Mouse (Mus musculus) testis, adult 2 months (tissue): ENCODE data around the gene Tmem108.

Experiments
- CTCF ChIP-seq: fragments of 200-500 bp; IDR thresholded peaks from 2 replicates; pipeline ENCODE4 v1.5.1; 2012; ENCODE audit warnings: low read depth, mild to moderate bottlenecking, inconsistent platforms, low read length, moderate library complexity; ENCODE audit not compliant: control insufficient read depth, insufficient read depth, insufficient replicate concordance
- POLR2A ChIP-seq: fragments of 200-500 bp; IDR thresholded peaks from 2 replicates; pipeline ENCODE4 v1.6.1; 2012; ENCODE audit warnings: low read depth, mild to moderate bottlenecking, inconsistent platforms, low read length, moderate library complexity; ENCODE audit not compliant: control insufficient read depth

DNA sequence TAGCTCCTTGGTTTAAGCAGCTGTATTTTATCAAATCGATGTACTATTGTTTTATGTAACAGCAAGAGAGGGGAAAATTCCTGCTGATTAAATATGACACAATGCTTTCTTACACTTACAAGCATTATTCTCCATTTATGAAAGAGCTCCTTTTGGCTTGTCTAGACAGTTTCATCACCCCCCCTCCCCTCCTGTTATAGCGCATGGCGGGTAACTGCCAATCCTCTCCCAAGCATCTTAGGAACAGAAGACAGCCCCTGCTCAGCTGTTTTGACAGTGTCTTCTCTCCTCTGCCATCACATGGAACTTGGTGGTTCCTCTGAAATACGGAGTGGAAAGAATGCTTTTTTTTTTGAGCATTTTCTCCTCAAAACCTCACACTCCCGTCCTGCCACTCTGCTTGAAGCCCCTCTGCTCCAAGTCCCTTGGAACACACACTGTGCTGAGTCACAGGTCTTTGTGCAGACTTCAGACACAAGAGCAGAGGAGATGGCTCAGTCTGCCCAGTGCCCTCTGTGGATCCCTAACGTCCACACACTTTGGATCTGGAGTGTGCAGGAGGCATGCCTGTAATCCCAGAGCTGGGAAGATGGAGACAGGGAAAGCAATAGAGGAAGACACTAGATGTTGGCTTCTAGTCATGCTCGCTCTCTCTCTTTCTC is 237.8 kb downstream of the Tmem108 start:
- no peak for TF ChIP-seq POLR2A
- TF ChIP-seq CTCF: no peak
